Mouse (Mus musculus) embryonic facial prominence, embryonic 11.5 days (tissue): ENCODE measurements around the gene Serpine2. TPM values are rescaled to one million over a fixed set of nuclear protein-coding genes. Genes with fewer than 3 reads are reported as not detected.

Experiments used
- ATAC-seq: fragments of 200-750 bp; cut with Nextera tagmentation; replicated peaks from 2 replicates; pipeline ENCODE4 v1.8.0; 2017; ENCODE audit warnings: low read depth; ENCODE audit not compliant: insufficient number of reproducible peaks, low FRiP score, low TSS enrichment
- DNase-seq: peaks from one replicate; pipeline ENCODE4 v3.0.0-alpha.2; 2015; ENCODE audit warnings: low spot score
- H3K27ac ChIP-seq: fragments of 300-500 bp; sonication (generic); replicated peaks from 2 replicates; pipeline ENCODE4 v1.5.1; 2014; ENCODE audit warnings: mild to moderate bottlenecking, low read depth, low read length, control low read depth
- H3K27me3 ChIP-seq: fragments of 300-500 bp; sonication (generic); 2 replicates; pipeline ENCODE4 v1.6.1; 2014; ENCODE audit warnings: mild to moderate bottlenecking, low read length, moderate library complexity, mixed read lengths; ENCODE audit not compliant: control insufficient read depth, insufficient read depth
- H3K36me3 ChIP-seq: fragments of 300-500 bp; sonication (generic); replicated peaks from 2 replicates; pipeline ENCODE4 v1.6.1; 2014; ENCODE audit warnings: low read depth, mild to moderate bottlenecking, low read length, moderate library complexity, mixed read lengths; ENCODE audit not compliant: control insufficient read depth, insufficient read depth
- H3K4me1 ChIP-seq: fragments of 300-500 bp; sonication (generic); 2 replicates; pipeline ENCODE4 v1.6.1; 2014; ENCODE audit warnings: low read length, mixed read lengths; ENCODE audit not compliant: control insufficient read depth, insufficient read depth
- H3K4me2 ChIP-seq: fragments of 300-500 bp; sonication (generic); 2 replicates; pipeline ENCODE4 v1.6.1; 2014; ENCODE audit warnings: low read depth, mild to moderate bottlenecking, control low read depth, low read length, moderate library complexity
- H3K4me3 ChIP-seq: fragments of 300-500 bp; sonication (generic); 2 replicates; pipeline ENCODE4 v1.5.1; 2014; ENCODE audit warnings: low read depth, low read length, control low read depth
- H3K9ac ChIP-seq: fragments of 300-500 bp; sonication (generic); replicated peaks from 2 replicates; pipeline ENCODE4 v1.6.1; 2014; ENCODE audit warnings: mild to moderate bottlenecking, control low read depth, low read length
- H3K9me3 ChIP-seq: fragments of 300-500 bp; sonication (generic); replicated peaks from 2 replicates; pipeline ENCODE4 v1.6.1; 2016; ENCODE audit warnings: mild to moderate bottlenecking, low read length, inconsistent platforms, mixed read lengths; ENCODE audit not compliant: control insufficient read depth
- WGBS: fragments of 180-500 bp; shearing (Covaris S2); extraction: QIAGEN DNeasy Blood & Tissue Kit; methylation state at CpG from one replicate; pipeline ENCODE4 v1.1.7; 2014; 5-methylcytosine and 5-hydroxymethylcytosine counted together
- polyA plus RNA-seq: library from polyadenylated mRNA; unstranded; fragments of >200 nt; fragmentation: Nextera tagmentation; extraction: Ambion mirVana; gene quantifications from 2 replicates; pipeline ENCODE4 v1.2.1, GENCODE M21; 2014

Gene Serpine2
- polyA plus RNA-seq, 1 experiment from 2014 or later, result 171 TPM

DNA sequence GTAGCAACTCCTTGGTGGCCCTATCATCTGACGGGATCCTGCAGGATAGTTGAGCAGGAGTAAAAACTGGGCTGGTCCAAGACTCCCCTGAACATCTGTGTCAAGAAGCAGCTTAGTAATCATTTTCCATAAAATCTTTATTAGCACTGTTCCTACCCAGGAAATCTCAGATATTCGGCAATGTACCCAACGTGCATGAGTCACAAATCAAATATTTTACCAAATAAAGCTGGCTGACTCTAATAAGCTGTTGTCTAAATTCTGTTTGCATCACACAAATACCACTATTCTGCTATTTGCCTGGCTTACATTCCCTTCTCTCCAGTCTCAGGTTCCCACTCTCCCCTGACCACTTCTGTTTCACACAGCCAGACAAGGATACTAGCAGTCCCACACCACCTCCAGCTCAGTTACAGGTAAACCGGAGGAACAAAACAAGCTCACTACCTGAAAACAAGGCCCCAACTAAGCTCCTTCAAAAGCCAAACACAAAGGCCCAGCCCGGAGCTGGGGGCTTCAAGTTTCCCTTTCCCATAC is 101.5 kb downstream of the Serpine2 start:
- no peak overlapping the region for H3K4me3 ChIP-seq
- no peak overlapping the region for H3K9ac ChIP-seq
- 69% methylated on average over 5 of the region's 5 CpGs for WGBS
- H3K27ac ChIP-seq, result no peak overlapping the region
- ATAC-seq (no peak), DNase-seq (no peak)
- no peaks in the 10 kb centered on the region for H3K36me3 ChIP-seq
- no peaks in the 10 kb centered on the region; the same call in 1 of the 2 replicates for H3K4me1 ChIP-seq
- H3K9me3 ChIP-seq, result no peaks in the 10 kb centered on the region
- H3K4me2 ChIP-seq, result no peak overlapping the region
- H3K27me3 ChIP-seq, result no peaks in the 10 kb centered on the region

DNA sequence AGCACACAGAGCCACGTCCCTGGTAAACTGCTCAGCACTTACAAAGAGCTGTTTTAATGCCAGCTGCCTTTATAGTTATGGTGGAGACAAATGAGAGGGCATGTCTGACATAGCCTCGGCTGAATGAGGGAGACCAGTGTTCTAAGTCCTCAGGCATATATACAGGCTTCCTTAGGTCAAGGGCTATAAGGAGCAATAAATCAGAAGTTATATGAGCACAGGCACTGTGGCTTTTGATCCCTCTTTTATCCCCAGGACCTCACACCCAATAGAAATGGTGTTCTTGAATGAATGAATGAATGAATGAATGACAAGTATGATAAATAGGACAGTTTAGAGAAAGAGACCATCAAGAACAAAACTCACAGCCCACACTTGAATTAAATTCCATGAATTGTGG is 102.0 kb downstream of the Serpine2 start:
- ATAC-seq (no peak), DNase-seq (no peak)
- Histone ChIP-seq H3K27me3 (no peaks in the 10 kb centered on the region), H3K9me3 (no peaks in the 10 kb centered on the region), H3K36me3 (no peaks in the 10 kb centered on the region), H3K4me1 (no peaks in the 10 kb centered on the region; the same call in 1 of the 2 replicates), H3K4me3 (no peak overlapping the region), H3K27ac (no peak overlapping the region), H3K9ac (no peak overlapping the region), H3K4me2 (no peak overlapping the region)
- WGBS, result 56% methylated on average over 2 of the region's 2 CpGs

DNA sequence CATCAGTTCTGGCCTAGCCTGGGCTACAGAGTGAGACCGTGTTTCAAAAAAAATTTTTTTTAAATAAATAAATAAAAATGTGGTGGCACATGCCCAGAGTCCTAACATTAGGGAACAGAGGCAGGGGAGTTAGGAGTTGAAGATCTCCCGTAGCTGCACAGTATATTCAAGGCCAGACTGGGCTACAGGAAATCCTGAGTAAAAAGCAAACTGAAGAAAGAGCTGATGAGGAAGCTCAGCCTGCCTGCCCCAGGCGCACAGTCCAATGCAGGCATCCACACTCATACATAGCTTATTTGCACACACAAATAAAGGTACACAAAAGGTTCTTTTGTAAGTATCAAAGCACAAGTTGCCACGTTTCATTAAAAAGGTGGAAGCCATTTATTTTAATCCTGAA is 103.4 kb downstream of the Serpine2 start:
- Histone ChIP-seq H3K27ac (no peak overlapping the region), H3K36me3 (no peaks in the 10 kb centered on the region), H3K9me3 (no peaks in the 10 kb centered on the region), H3K4me3 (no peak overlapping the region), H3K4me2 (no peak overlapping the region), H3K9ac (no peak overlapping the region), H3K4me1 (no peaks in the 10 kb centered on the region; the same call in 1 of the 2 replicates), H3K27me3 (no peaks in the 10 kb centered on the region)
- 81% methylated on average over 4 of the region's 4 CpGs for WGBS
- no peak for ATAC-seq
- no peak for DNase-seq

- DNase-seq, result no peak
- H3K27me3 ChIP-seq, result no peaks in the 10 kb centered on the region
- H3K36me3 ChIP-seq, result no peaks in the 10 kb centered on the region
- no peaks in the 10 kb centered on the region; the same call in 1 of the 2 replicates for H3K4me1 ChIP-seq
- no peak overlapping the region for H3K4me2 ChIP-seq
- no peak for ATAC-seq
- H3K4me3 ChIP-seq, result no peak overlapping the region
- no peaks in the 10 kb centered on the region for H3K9me3 ChIP-seq
- H3K27ac ChIP-seq, result no peak overlapping the region
- 56% methylated on average over 7 of the region's 7 CpGs for WGBS
- H3K9ac ChIP-seq, result no peak overlapping the region
These were observed 103.8 kb downstream of the Serpine2 start for GRCm38 (mm10) chr1:79757161-79757560.

GRCm38 (mm10) chr1:79756417-79756816 is 104.6 kb downstream of the Serpine2 start:
- Histone ChIP-seq H3K4me3 (no peak overlapping the region), H3K36me3 (no peaks in the 10 kb centered on the region), H3K27ac (no peak overlapping the region), H3K27me3 (no peaks in the 10 kb centered on the region), H3K4me2 (no peak overlapping the region), H3K9ac (no peak overlapping the region), H3K9me3 (no peaks in the 10 kb centered on the region), H3K4me1 (no peaks in the 10 kb centered on the region; the same call in 1 of the 2 replicates)
- no peak for ATAC-seq
- no peak for DNase-seq
- 92% methylated on average over 5 of the region's 5 CpGs for WGBS

DNA sequence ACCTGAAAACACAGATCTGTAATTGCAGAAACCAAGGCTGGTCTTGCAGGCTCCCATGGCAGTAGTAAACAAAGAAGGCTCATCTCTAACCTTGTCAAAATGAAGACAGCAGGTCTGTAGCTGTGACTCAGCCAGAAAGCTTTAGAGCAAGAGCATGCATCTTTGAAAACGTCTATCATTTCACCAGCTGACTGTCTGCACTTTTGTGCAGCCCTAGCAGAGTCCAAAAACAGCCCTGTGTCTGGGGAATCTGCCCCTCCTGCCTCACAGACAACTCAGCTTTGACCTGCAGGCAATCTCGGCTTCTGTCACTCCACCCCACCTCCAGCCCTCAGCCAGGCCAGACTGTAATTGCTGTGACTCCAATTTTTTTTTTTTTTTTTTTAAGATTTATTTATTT is 105.6 kb downstream of the Serpine2 start:
- ATAC-seq, result no peak
- H3K4me2 ChIP-seq, result no peak overlapping the region
- H3K9me3 ChIP-seq, result no peaks in the 10 kb centered on the region
- H3K36me3 ChIP-seq, result no peaks in the 10 kb centered on the region
- no peak overlapping the region for H3K27ac ChIP-seq
- DNase-seq, result no peak
- no peaks in the 10 kb centered on the region for H3K27me3 ChIP-seq
- no peaks in the 10 kb centered on the region for H3K4me1 ChIP-seq
- no peak overlapping the region for H3K9ac ChIP-seq
- WGBS, result 35% methylated on average over 2 of the region's 2 CpGs
- H3K4me3 ChIP-seq, result no peak overlapping the region

DNA sequence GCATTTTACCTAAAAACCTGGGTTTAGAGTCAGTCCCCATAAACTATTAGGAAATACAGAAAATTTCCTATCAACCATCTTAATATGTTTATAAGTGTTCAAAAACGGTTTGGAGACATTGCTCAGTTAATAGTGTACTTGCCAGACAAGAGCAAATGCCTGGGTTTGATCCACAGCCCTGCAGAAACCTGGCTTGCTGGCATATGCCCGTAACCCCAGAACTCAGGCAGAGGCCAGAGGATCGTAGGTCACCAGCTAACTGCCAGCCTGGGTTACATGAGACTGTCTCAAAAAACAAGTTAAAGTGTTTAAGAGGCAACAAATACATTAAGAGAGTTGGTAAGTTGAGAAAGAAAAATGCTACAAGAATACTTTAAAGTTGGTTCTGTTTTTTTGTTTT is 106.0 kb downstream of the Serpine2 start:
- Histone ChIP-seq H3K36me3 (no peaks in the 10 kb centered on the region), H3K4me2 (no peak overlapping the region), H3K27me3 (no peaks in the 10 kb centered on the region), H3K27ac (no peak overlapping the region), H3K9ac (no peak overlapping the region), H3K4me3 (no peak overlapping the region), H3K4me1 (no peaks in the 10 kb centered on the region), H3K9me3 (no peaks in the 10 kb centered on the region)
- ATAC-seq (no peak), DNase-seq (no peak)
- WGBS, result 78% methylated on average over 3 of the region's 3 CpGs

GRCm38 (mm10) chr1:79753456-79753855 is 107.5 kb downstream of the Serpine2 start:
- DNase-seq, result no peak
- WGBS, result 87% methylated on average over 3 of the region's 3 CpGs

More at GRCm38 (mm10) chr1:79753456-79753855, 107.5 kb downstream of the Serpine2 start:
- Histone ChIP-seq H3K9me3 (no peaks in the 10 kb centered on the region), H3K27me3 (no peaks in the 10 kb centered on the region), H3K27ac (no peak overlapping the region), H3K4me3 (no peak overlapping the region), H3K4me1 (no peaks in the 10 kb centered on the region), H3K36me3 (no peaks in the 10 kb centered on the region), H3K9ac (no peak overlapping the region), H3K4me2 (no peak overlapping the region)
- no peak for ATAC-seq
